Mouse (Mus musculus): ENCODE measurements around the gene Tprn. TPM values are rescaled to one million over a fixed set of nuclear protein-coding genes. Genes with fewer than 3 reads are reported as not detected.

Tprn gene
- polyA plus RNA-seq (2012; rRNA removed) = 91.0 and 96.9 TPM in 2 replicates

DNA sequence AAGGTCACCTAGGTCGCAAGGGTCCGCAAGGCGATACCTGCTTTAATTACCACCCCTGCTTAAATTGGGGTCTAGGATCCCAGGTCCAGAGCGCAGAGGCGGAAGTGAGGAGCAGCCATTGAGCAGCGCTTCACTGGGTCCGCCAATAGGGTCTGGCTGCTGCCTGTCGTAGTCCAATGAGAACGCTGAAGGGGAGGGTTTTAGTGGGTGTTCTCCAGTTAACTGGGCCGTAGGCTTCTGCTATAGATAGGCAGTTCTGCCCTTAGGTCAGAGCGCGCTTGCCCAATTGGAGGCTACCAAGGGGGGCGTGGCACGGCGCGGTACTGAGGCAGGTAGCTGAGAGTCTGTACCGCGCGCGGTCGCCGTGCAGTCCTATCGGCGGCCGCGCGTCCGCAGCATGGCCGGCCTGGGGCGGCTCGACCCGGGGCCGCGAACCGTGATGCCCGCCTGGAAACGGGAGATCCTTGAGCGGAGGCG is at the start of gene Tprn:
Gene Tprn, plus strand, starts transcription at position 328 of the 477 bp plus-strand sequence.
- peak within 1 kb of the TSS; percentile 91 for H3K4me3 ChIP-seq (replicated peaks; ENCODE audit: insufficient read depth, low read depth, low read length)
- TF ChIP-seq CTCF (IDR thresholded peaks at IDR 0.05; ENCODE audit: borderline replicate concordance, insufficient read depth, low read depth, low read length) (no peak), POLR2A (IDR thresholded peaks at IDR 0.05; ENCODE audit: borderline replicate concordance, insufficient read depth, low read length) (peak; percentile 77)
- no peaks in the 10 kb centered on the region for H3K27me3 ChIP-seq (ENCODE audit: control insufficient read depth, insufficient read depth, low read length)
- H3K4me1 ChIP-seq (ENCODE audit: control insufficient read depth, insufficient read depth, low read length) = peaks cover 8% of the 10 kb centered on the region; the same call in 1 of the 2 replicates
- peak within 1 kb of the TSS; percentile 96 for H3K27ac ChIP-seq (ENCODE audit: insufficient read depth, low read length)
- WGBS = under 1% methylated on average over 39 of the region's 39 CpGs
- DNase-seq = peak; percentile 96 to 99

DNA sequence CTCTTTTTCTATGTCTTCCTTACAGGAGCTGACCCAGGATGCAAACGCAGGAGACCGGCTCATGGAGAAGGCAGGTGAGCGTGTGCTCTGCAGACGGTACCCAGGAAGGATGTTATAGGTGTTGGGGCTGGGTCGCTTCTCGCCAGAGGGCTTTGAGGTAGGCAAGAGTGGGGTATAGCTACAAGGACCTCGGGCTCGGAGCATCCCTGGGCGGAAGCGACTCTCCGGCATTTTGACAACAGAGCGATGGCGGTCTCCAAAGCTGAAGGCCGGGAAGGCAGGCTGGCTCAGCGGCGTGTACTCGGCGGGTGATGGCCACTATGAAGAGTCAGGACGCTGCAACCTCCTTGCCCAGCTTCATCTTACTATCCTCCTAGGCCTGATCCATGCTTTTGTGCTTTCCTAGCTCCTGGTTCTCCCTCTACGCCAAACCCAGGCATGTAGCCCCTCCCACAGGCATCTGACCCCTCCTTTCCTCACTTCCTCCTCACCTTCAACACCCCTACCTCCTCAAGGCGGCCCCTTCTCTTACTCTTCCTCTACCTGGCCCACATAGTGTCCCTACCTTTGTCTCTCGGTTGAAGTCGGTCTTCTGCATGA is 49.1 kb upstream of the Tprn start:
- H3K27ac ChIP-seq (ENCODE audit: insufficient read depth, low read length) = no peak overlapping the region
- no peak for DNase-seq
- H3K4me3 ChIP-seq (replicated peaks; ENCODE audit: insufficient read depth, low read depth, low read length) = no peak overlapping the region
- WGBS = 70% methylated on average over 23 of the region's 23 CpGs
- H3K4me1 ChIP-seq (ENCODE audit: control insufficient read depth, insufficient read depth, low read length) = 0 out of 2 replicates have a peak, but pooled peaks cover 6% of the 10 kb centered on the region
- no peak for TF ChIP-seq CTCF (IDR thresholded peaks at IDR 0.05; ENCODE audit: borderline replicate concordance, insufficient read depth, low read depth, low read length)
- no peak for TF ChIP-seq POLR2A (IDR thresholded peaks at IDR 0.05; ENCODE audit: borderline replicate concordance, insufficient read depth, low read length)
- H3K27me3 ChIP-seq (ENCODE audit: control insufficient read depth, insufficient read depth, low read length) = no peaks in the 10 kb centered on the region

DNA sequence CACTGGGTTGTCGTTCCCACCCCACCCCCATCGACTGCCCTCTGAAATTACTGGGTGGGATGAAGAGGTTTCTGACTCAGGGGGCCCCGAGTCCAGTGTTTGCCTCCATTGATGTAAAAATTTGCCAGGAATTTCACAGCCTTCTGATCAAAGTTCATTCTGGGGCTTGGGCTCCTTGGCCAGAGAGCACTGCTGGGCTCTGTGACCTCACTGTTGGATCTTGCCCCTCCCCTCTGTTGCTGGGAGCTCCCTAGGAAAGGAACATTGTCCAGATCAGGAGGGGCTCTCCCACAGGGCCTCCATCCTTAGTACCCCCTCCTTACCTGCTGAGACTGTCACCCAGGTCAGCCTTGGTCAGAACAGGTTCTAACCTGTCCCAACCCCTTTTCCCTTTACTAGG is 48.0 kb upstream of the Tprn start, which contains the start of gene Stpg3:
Gene Stpg3, minus strand, starts transcription at position 194 of the 400 bp plus-strand sequence.
- 49% methylated on average over 3 of the region's 3 CpGs for WGBS
- Histone ChIP-seq H3K4me3 (replicated peaks; ENCODE audit: insufficient read depth, low read depth, low read length) (no peak within 1 kb of the TSS), H3K4me1 (ENCODE audit: control insufficient read depth, insufficient read depth, low read length) (0 out of 2 replicates have a peak, but pooled peaks cover 6% of the 10 kb centered on the region), H3K27me3 (ENCODE audit: control insufficient read depth, insufficient read depth, low read length) (no peaks in the 10 kb centered on the region), H3K27ac (ENCODE audit: insufficient read depth, low read length) (no peak within 1 kb of the TSS)
- DNase-seq = no peak
- TF ChIP-seq POLR2A (IDR thresholded peaks at IDR 0.05; ENCODE audit: borderline replicate concordance, insufficient read depth, low read length) (no peak), CTCF (IDR thresholded peaks at IDR 0.05; ENCODE audit: borderline replicate concordance, insufficient read depth, low read depth, low read length) (no peak)

- no peak for TF ChIP-seq CTCF (IDR thresholded peaks at IDR 0.05; ENCODE audit: borderline replicate concordance, insufficient read depth, low read depth, low read length)
- no peak for TF ChIP-seq POLR2A (IDR thresholded peaks at IDR 0.05; ENCODE audit: borderline replicate concordance, insufficient read depth, low read length)
- H3K4me3 ChIP-seq (replicated peaks; ENCODE audit: insufficient read depth, low read depth, low read length) = no peak overlapping the region
- no peaks in the 10 kb centered on the region for H3K4me1 ChIP-seq (ENCODE audit: control insufficient read depth, insufficient read depth, low read length)
- H3K27me3 ChIP-seq (ENCODE audit: control insufficient read depth, insufficient read depth, low read length) = no peaks in the 10 kb centered on the region
- DNase-seq = no peak
- no peak overlapping the region for H3K27ac ChIP-seq (ENCODE audit: insufficient read depth, low read length)
- WGBS = 62% methylated on average over 2 of the region's 2 CpGs
Observed at GRCm38 (mm10) chr2:25217666-25218065, 44.8 kb upstream of the Tprn start.

- DNase-seq = no peak
- no peak within 1 kb of the TSS for H3K4me3 ChIP-seq (replicated peaks; ENCODE audit: insufficient read depth, low read depth, low read length)
- TF ChIP-seq POLR2A (IDR thresholded peaks at IDR 0.05; ENCODE audit: borderline replicate concordance, insufficient read depth, low read length) (no peak), CTCF (IDR thresholded peaks at IDR 0.05; ENCODE audit: borderline replicate concordance, insufficient read depth, low read depth, low read length) (no peak)
- no peaks in the 10 kb centered on the region for H3K4me1 ChIP-seq (ENCODE audit: control insufficient read depth, insufficient read depth, low read length)
- H3K27me3 ChIP-seq (ENCODE audit: control insufficient read depth, insufficient read depth, low read length) = no peaks in the 10 kb centered on the region
- no peak within 1 kb of the TSS for H3K27ac ChIP-seq (ENCODE audit: insufficient read depth, low read length)
Observed at GRCm38 (mm10) chr2:25218445-25218844, 44.0 kb upstream of the Tprn start, which contains the start of gene Fam166a. TSS of gene Fam166a (plus strand) at chr2:25218745.

DNA sequence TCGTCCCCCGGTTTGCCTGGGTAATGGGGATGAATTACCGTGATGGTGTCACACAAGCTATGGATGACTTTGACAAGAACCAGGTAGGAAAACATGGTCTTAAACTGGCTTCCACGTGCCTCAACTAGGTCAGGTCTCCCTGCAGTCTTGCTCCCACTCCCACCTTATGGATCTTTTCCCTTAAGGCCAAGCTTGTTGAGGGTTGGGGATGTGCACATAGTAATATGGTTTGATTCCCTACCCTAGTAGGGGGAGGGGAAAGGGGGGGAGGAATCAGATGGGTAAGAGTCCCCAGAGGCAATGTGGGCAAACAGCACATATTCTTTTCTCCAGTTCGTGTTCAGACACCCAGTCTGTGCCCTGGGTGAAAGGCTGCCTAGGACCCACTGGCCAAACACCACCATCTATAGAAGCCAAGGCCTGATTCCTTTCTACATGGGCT is 41.1 kb upstream of the Tprn start:
- no peak for DNase-seq
- WGBS = 67% methylated on average over 5 of the region's 5 CpGs
- Histone ChIP-seq H3K27me3 (ENCODE audit: control insufficient read depth, insufficient read depth, low read length) (no peaks in the 10 kb centered on the region), H3K4me1 (ENCODE audit: control insufficient read depth, insufficient read depth, low read length) (no peaks in the 10 kb centered on the region), H3K27ac (ENCODE audit: insufficient read depth, low read length) (no peak overlapping the region), H3K4me3 (replicated peaks; ENCODE audit: insufficient read depth, low read depth, low read length) (no peak overlapping the region)
- TF ChIP-seq CTCF (IDR thresholded peaks at IDR 0.05; ENCODE audit: borderline replicate concordance, insufficient read depth, low read depth, low read length) (no peak), POLR2A (IDR thresholded peaks at IDR 0.05; ENCODE audit: borderline replicate concordance, insufficient read depth, low read length) (no peak)

GRCm38 (mm10) chr2:25223681-25224491 is 38.5 kb upstream of the Tprn start:
- peak in 1 of 2 experiments; percentile 82 for DNase-seq
- peaks cover 2% of the 10 kb centered on the region; the same call in 1 of the 2 replicates for H3K4me1 ChIP-seq (ENCODE audit: control insufficient read depth, insufficient read depth, low read length)
- H3K27ac ChIP-seq (ENCODE audit: insufficient read depth, low read length) = peak overlapping the region; percentile 57
- peak overlapping the region; percentile 60 for H3K4me3 ChIP-seq (replicated peaks; ENCODE audit: insufficient read depth, low read depth, low read length)
- 2% methylated on average over 53 of the region's 53 CpGs for WGBS
- no peak for TF ChIP-seq CTCF (IDR thresholded peaks at IDR 0.05; ENCODE audit: borderline replicate concordance, insufficient read depth, low read depth, low read length)
- no peak for TF ChIP-seq POLR2A (IDR thresholded peaks at IDR 0.05; ENCODE audit: borderline replicate concordance, insufficient read depth, low read length)
- no peaks in the 10 kb centered on the region for H3K27me3 ChIP-seq (ENCODE audit: control insufficient read depth, insufficient read depth, low read length)

Measured in cerebellum, adult 2 months (tissue).